Mouse (Mus musculus): ENCODE results near the gene Cdca3.

GRCm38 (mm10) chr6:124863125-124863657 lies 33.8 kb downstream of the Cdca3 start:
- TF ChIP-seq CTCF (IDR thresholded peaks at IDR 0.05; ENCODE audit: borderline replicate concordance, insufficient read depth, low read depth, low read length) = no peak
- 0 out of 2 replicates have a peak, but pooled peaks have one; percentile 6 for TF ChIP-seq POLR2A (IDR thresholded peaks at IDR 0.05; ENCODE audit: borderline replicate concordance, insufficient read depth, low read length)

Data from cerebellum, adult 2 months (tissue).